Mouse (Mus musculus) hematopoietic stem cell, adult 5-6 weeks (primary cell): ENCODE data around the gene Plekhg3. TPM values are rescaled to one million over a fixed set of nuclear protein-coding genes. Genes with fewer than 3 reads are reported as not detected.

Experiments used
- total RNA-seq: library from RNA; stranded (forward); fragments of 172-1452, 232-1000 nt; gene quantifications from 2 replicates; pipeline ENCODE4 v1.2.3, GENCODE M21; 2017

Plekhg3 gene
- total RNA-seq, 1 experiment from 2014 or later, result 9.6 TPM

Other genes starting within 250 kb of the Plekhg3 start
- gene Akap5, start 206.0 kb upstream of the Plekhg3 start, total RNA-seq, result 0.75 and 1.6 TPM in 2 replicates
- 18.4 and 22.9 TPM in 2 replicates for gene Zbtb25, start 161.3 kb upstream of the Plekhg3 start, total RNA-seq
- 20.6 and 25.0 TPM in 2 replicates for gene Zbtb1, start 160.6 kb upstream of the Plekhg3 start, total RNA-seq
- 13.4 and 13.7 TPM in 2 replicates for gene Hspa2, start 126.7 kb upstream of the Plekhg3 start, total RNA-seq
- gene Ppp1r36, start 113.4 kb upstream of the Plekhg3 start, total RNA-seq, result 0.94 and 2.5 TPM in 2 replicates
- gene Sptb, start 179.7 kb downstream of the Plekhg3 start, total RNA-seq, result 1.0 and 7.2 TPM in 2 replicates
- gene Churc1, start 234.6 kb downstream of the Plekhg3 start, total RNA-seq, result 28.8 and 55.6 TPM in 2 replicates
- gene Fntb, start 234.7 kb downstream of the Plekhg3 start, total RNA-seq, result 3.7 and 9.6 TPM in 2 replicates